Mouse (Mus musculus): ENCODE results near the gene Gm14443. TPM values are rescaled to one million over a fixed set of nuclear protein-coding genes. Genes with fewer than 3 reads are reported as not detected.
"Not testable (repeated sequence)": the region's sequence is repeated elsewhere in the genome, so short reads cannot be mapped to it uniquely, and the experiment has no call there.

Gm14443 gene
- 0.66 and 1.0 TPM in 2 replicates for polyA plus RNA-seq (2011; ENCODE audit: insufficient read depth, insufficient read length, low replicate concordance, missing spikeins)

DNA sequence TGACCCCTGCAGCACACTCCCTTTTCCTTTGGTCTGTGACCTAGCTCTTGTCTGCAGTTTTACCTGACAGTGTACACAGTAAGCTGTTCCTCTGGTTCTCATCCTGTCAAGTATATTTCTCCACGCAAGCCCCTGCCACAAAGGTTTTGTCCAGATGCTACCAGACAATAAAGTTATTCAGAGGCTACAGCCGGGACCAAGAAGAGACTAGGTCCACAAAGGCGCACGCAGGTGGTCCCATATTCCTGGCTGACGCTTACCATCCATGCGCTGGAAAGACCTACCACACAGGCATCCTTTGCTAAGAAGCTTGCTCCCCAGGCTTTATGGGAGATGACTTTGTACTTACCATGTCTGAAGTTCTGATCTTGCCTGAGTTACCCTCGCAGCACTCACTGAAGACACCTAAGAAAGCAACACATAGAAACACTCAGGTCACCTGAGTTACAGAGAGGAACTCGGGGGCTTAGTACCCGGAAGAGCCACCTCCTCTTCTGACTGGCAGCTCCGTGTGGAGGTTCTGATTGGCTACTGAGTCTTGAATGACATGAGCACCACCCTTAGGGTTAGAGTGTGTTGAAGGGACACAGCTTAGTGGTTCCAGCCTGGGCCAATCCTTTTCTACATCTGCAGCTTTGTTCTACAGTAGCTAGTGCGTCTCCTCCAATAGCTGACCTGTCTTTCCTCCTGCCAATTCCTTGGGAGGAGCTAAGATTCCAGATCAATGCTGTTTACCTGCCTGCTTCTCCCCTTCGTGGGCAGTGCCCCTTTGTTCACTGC is at the start of gene Gm14443:
Gene Gm14443 (minus strand): TSS at position 471 of the 780 bp plus-strand sequence.
- WGBS: 72% methylated on average over 12 of the region's 12 CpGs
- not testable (repeated sequence) for H3K4me1 ChIP-seq (ENCODE audit: control insufficient read depth, insufficient read depth, low read length); H3K27ac ChIP-seq (ENCODE audit: control insufficient read depth, insufficient read depth, low read depth, low read length, poor library complexity); H3K4me3 ChIP-seq (replicated peaks; ENCODE audit: control insufficient read depth, low read depth, low read length)

DNA sequence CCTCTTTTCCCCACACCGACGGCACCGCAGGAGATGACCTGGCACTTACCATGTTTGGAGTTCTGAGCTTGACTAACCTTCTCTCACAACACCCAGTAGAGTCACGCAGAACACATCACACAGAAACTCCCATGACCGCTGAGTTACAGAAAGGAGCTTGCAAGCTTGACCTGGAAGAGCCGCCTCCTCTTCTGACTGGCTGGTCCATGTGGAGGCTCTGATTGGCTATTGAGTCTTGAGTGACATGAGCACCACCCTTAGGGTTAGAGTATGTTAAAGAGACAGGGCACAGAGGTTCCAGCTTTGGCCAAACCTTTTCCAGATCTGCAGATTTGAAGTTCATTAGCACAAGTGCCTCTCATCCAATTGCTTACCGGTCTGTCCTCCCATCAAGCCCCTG is 31.1 kb upstream of the Gm14443 start, which contains the start of gene Gm14391:
Gene Gm14391 (minus strand): TSS at position 186 of the 400 bp plus-strand sequence.
- H3K4me3 ChIP-seq (replicated peaks; ENCODE audit: control insufficient read depth, low read depth, low read length); H3K4me1 ChIP-seq (ENCODE audit: control insufficient read depth, insufficient read depth, low read length); H3K27ac ChIP-seq (ENCODE audit: control insufficient read depth, insufficient read depth, low read depth, low read length, poor library complexity): not testable (repeated sequence)
- WGBS: no CpG with 5 or more reads among the region's 7 CpGs

DNA sequence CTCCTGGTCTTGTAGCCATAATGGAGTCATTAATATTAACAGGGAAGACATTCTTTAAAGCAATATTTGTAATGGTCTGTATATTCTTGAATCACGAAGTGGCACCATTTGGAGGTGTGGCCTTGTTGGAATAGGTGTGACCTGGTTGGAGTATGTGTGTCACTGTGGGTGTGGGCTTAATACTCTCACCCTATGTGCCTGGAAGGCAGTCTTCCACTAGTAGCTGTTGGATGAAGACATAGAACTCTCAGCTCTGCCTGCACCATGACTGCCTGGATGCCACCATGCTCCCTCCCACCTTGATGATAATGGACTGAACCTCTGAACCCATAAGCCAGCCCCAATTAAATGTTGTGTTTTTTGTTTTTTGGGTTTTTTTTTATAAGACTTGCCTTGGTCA is 3.3 kb upstream of the Gm14443 start:
- H3K4me1 ChIP-seq (ENCODE audit: control insufficient read depth, insufficient read depth, low read length); H3K4me3 ChIP-seq (replicated peaks; ENCODE audit: control insufficient read depth, low read depth, low read length); H3K27ac ChIP-seq (ENCODE audit: control insufficient read depth, insufficient read depth, low read depth, low read length, poor library complexity): not testable (repeated sequence)
- WGBS: 41% methylated on average over 1 of the region's 1 CpGs

DNA sequence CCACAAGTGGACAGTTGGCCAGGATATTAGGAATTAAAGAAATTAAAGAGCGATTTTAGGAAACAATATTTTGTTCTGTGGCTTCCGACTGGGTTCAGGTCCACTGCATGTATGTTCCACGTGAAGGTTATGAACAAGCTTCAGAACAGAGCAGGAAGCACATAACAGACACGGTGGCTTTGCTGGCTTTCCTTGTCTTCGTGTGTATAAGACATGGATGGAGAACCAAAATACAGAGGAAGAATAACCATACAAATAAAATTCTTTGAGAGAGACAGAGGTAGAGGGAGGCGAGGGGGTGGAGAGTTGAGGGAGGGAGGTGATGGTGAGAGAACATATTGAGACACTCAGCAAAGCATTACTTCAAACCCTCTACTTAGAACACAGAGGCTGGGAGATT is 641 bp upstream of the Gm14443 start:
- no peak overlapping the region for H3K4me3 ChIP-seq (replicated peaks; ENCODE audit: control insufficient read depth, low read depth, low read length)
- 69% methylated on average over 6 of the region's 6 CpGs for WGBS
- no peak overlapping the region for H3K27ac ChIP-seq (ENCODE audit: control insufficient read depth, insufficient read depth, low read depth, low read length, poor library complexity)
- TF ChIP-seq POLR2A (IDR thresholded peaks at IDR 0.05; ENCODE audit: borderline replicate concordance, control insufficient read depth, low read depth, low read length) (no peak), CTCF (IDR thresholded peaks at IDR 0.05; ENCODE audit: control insufficient read depth, insufficient read depth, low read length) (no peak)
- no peaks in the 10 kb centered on the region for H3K4me1 ChIP-seq (ENCODE audit: control insufficient read depth, insufficient read depth, low read length)

DNA sequence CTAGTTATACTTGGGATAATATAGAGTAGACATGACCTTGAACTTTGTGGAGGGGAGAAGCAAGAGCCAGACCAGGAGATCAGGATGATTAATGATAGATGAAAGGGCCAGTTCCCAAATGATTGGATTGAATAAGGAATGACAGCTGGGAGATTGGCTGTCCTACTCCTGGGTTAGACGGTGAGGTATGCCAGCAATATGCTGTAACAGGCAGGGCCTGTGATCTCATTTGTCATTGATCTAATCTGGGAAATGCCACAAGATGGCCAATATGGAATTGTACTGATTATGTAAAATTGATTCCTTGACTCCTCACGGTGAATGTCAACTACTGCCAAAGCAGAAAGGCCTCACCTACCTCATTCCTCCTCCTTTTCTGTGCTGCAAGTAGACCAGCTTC is 1.6 kb downstream of the Gm14443 start:
- 74% methylated on average over 2 of the region's 2 CpGs for WGBS
- not testable (repeated sequence) for H3K27ac ChIP-seq (ENCODE audit: control insufficient read depth, insufficient read depth, low read depth, low read length, poor library complexity); H3K4me3 ChIP-seq (replicated peaks; ENCODE audit: control insufficient read depth, low read depth, low read length); H3K4me1 ChIP-seq (ENCODE audit: control insufficient read depth, insufficient read depth, low read length)

DNA sequence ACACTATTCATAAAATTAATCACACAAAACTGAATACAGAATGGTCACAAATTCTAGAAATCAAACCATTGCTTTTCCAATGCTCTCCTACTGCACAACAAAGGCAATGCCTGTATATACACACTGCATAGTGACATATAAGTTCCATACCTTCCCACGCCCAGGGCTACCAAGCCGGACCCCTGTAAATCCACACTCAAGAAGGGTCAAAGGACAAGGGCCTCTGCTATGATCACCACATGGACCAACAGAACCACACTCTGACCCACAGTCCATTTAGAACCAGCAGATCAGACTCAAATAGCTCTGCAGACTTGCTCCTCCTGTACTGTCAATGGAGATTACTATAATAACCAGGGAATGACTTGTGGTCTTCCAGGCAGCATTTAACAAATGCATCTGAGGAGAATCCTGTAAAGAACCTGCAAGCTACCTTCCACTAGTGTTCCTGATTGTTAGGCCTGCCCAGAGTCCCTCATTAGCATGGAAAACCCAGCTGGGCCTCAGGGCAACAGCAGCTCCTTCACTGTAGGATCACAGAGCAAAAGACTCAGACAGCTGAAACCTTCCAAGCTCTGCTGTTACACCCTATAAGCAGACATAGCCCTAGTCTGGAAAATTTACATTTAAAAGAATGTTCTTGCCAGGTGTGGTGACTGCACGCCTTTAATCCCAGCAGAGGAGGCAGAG is 2.6 kb downstream of the Gm14443 start:
- not testable (repeated sequence) for H3K27ac ChIP-seq (ENCODE audit: control insufficient read depth, insufficient read depth, low read depth, low read length, poor library complexity); H3K4me3 ChIP-seq (replicated peaks; ENCODE audit: control insufficient read depth, low read depth, low read length); H3K4me1 ChIP-seq (ENCODE audit: control insufficient read depth, insufficient read depth, low read length)
- WGBS: 81% methylated on average over 3 of the region's 3 CpGs

DNA sequence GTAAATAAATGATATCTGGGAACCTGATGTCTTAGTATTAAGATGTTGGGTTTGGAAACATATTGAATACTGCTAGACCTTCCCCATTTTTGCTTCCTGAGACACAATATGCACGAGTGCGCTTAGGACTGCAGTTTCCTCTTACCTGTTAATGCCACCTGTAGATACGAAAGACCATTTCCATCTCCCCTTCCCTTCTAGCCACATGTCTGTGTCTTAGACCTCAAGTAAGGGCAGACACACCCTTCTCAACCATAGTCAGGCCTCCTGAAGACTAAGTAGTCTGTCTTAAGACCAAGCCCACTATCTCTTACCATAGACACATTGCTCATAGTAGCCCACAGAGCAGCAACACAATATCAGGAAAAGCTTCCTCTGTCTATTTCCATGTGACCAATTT is 3.5 kb downstream of the Gm14443 start:
- H3K4me1 ChIP-seq (ENCODE audit: control insufficient read depth, insufficient read depth, low read length): no peaks in the 10 kb centered on the region
- H3K27ac ChIP-seq (ENCODE audit: control insufficient read depth, insufficient read depth, low read depth, low read length, poor library complexity): no peak overlapping the region
- no peak overlapping the region for H3K4me3 ChIP-seq (replicated peaks; ENCODE audit: control insufficient read depth, low read depth, low read length)
- WGBS: 77% methylated on average over 3 of the region's 3 CpGs
- TF ChIP-seq POLR2A (IDR thresholded peaks at IDR 0.05; ENCODE audit: borderline replicate concordance, control insufficient read depth, low read depth, low read length): no peak
- no peak for TF ChIP-seq CTCF (IDR thresholded peaks at IDR 0.05; ENCODE audit: control insufficient read depth, insufficient read depth, low read length)

DNA sequence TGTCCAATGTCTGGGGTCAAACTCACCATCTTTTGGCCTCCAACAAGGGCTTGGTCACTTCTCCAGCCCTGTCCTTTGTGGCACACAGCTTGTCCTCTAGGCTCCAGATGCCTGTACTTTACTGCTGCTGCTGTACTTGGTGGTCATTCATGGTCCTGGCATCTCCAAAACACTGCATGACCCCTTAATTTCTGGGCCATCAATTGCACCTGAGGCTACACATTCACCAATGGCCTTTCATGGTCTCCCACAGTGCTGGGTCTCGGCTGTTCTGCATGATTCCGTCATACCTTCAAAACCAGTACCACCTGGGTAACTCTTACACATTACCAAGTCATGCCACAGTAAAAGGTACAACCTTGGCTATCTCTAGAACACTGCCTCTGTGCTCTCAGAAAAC is 8.8 kb downstream of the Gm14443 start:
- H3K4me3 ChIP-seq (replicated peaks; ENCODE audit: control insufficient read depth, low read depth, low read length); H3K27ac ChIP-seq (ENCODE audit: control insufficient read depth, insufficient read depth, low read depth, low read length, poor library complexity): not testable (repeated sequence)
- WGBS: 67% methylated on average over 2 of the region's 2 CpGs

DNA sequence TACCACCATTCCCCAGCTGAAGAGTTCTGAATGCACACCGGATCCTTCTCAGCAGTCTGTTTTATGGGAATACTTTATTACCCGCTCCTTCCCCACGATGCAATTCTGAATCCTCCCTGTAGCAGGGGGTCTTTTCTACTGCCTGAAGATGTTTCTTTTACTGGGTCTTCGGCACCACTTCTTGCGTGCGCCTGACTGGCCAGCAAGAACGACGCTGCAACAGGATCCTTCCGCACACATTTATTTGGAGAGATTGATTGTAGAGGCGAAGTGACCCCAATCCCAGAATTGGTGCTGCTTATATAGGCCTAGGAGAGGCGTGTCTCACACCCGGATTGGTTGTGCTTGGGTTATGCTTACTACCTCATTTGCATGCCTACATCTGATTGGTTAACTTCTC is 10.6 kb downstream of the Gm14443 start:
- H3K4me3 ChIP-seq (replicated peaks; ENCODE audit: control insufficient read depth, low read depth, low read length); H3K27ac ChIP-seq (ENCODE audit: control insufficient read depth, insufficient read depth, low read depth, low read length, poor library complexity); H3K4me1 ChIP-seq (ENCODE audit: control insufficient read depth, insufficient read depth, low read length): not testable (repeated sequence)
- WGBS: 85% methylated on average over 12 of the region's 12 CpGs

More for the DNA sequence above, 8.8 kb downstream of the Gm14443 start:
- not testable (repeated sequence) for H3K4me1 ChIP-seq (ENCODE audit: control insufficient read depth, insufficient read depth, low read length)

DNA sequence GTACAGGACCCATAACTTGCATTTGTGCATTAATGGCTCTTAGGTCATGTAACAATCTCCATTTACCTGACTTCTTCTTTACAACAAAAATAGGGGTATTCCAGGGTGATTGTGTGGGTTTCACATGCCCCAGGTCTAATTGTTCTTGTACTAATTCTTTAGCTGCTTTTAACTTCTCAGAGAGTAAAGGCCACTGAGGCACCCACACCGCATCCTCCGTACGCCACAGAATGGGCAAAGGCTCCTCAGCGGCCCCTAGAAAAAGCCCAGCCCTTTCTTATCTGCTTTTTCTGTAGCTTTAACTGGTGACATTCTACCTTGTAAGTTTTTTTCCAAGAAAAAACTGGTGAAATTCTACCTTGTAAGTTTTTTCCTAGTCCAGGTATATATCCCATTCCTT is 14.2 kb downstream of the Gm14443 start:
- H3K4me3 ChIP-seq (replicated peaks; ENCODE audit: control insufficient read depth, low read depth, low read length); H3K27ac ChIP-seq (ENCODE audit: control insufficient read depth, insufficient read depth, low read depth, low read length, poor library complexity); H3K4me1 ChIP-seq (ENCODE audit: control insufficient read depth, insufficient read depth, low read length): not testable (repeated sequence)
- 88% methylated on average over 4 of the region's 4 CpGs for WGBS
